Mouse (Mus musculus): ENCODE measurements at regions not wholly inside any gene's neighbourhood (a gene's known extent, or its start where the extent isn't known, plus 50 kb on each side); places are given as distances from the start of the nearest gene placed in this dataset.

DNA sequence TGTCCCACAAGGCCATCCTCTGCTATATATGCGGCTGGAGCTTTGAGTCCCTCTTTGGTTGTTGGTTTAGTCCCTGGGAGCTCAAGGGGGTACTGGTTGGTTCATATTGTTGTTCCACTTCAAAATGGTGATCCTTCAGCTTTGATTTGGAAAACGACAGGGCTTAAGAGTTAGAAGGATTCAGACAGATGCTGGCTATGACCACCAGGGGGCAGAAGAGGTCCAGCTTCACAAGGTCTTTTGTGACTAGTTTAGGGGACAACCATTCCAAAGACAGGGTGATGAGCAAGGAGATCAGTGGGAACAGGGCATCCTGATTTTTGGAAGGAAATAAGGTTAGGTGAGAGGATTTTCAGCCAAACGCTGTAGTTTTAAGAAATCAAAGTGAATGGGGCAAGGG, 399.9 kb upstream of the Igfbp7 start:
- TF ChIP-seq EP300 (IDR thresholded peaks at IDR 0.05; ENCODE audit: low read depth) (no peak), CTCF (IDR thresholded peaks at IDR 0.05; ENCODE audit: low read depth) (peak; percentile 67)

Data from liver, postnatal 0 days (tissue).